Mouse (Mus musculus) adrenal gland (tissue): ENCODE data around the gene Polr3h.

Source experiments
- intact Hi-C: fragments of 180-260 bp; cut with DNase I; formaldehyde crosslinking; loops from one replicate; pipeline ENCODE4 v1.15.1; 2025

The Polr3h gene

GRCm38 (mm10) chr15:81919062-81919461 is 7.0 kb downstream of the Polr3h start:
- intact Hi-C loops, result loop anchor here (10.0 kb wide), 1 partner anchor 184 kb away; no protein-coding TSS in a partner anchor

GRCm38 (mm10) chr15:81917621-81918463 is 8.2 kb downstream of the Polr3h start:
- intact Hi-C loops, result loop anchor here (10.0 kb wide), 1 partner anchor 183 kb away; no protein-coding TSS in a partner anchor

GRCm38 (mm10) chr15:81917201-81917600 is 8.8 kb downstream of the Polr3h start:
- intact Hi-C loops, result loop anchor here (10.0 kb wide), 1 partner anchor 182 kb away; no protein-coding TSS in a partner anchor

GRCm38 (mm10) chr15:81915663-81916062 is 10.4 kb downstream of the Polr3h start:
- intact Hi-C loops, result loop anchor here (10.0 kb wide), 1 partner anchor 181 kb away; no protein-coding TSS in a partner anchor

- intact Hi-C loops, result loop anchor here (10.0 kb wide), 1 partner anchor 180 kb away; no protein-coding TSS in a partner anchor
These were observed 11.4 kb downstream of the Polr3h start for GRCm38 (mm10) chr15:81914668-81915067.

- intact Hi-C loops, result loop anchor here (10.0 kb wide), 1 partner anchor 178 kb away; no protein-coding TSS in a partner anchor
These were observed 13.5 kb downstream of the Polr3h start for GRCm38 (mm10) chr15:81912498-81912897.

GRCm38 (mm10) chr15:81908767-81909166 is 17.3 kb downstream of the Polr3h start:
- intact Hi-C loops, result loop anchor here (5.0 kb wide), 1 partner anchor 76 kb away; no protein-coding TSS in a partner anchor

GRCm38 (mm10) chr15:81907953-81908352 is 18.1 kb downstream of the Polr3h start:
- intact Hi-C loops, result loop anchor here (5.0 kb wide), 1 partner anchor 76 kb away; no protein-coding TSS in a partner anchor

GRCm38 (mm10) chr15:81904939-81905338 is 21.1 kb downstream of the Polr3h start:
- intact Hi-C loops, result loop anchor here (5.0 kb wide), 1 partner anchor 73 kb away; no protein-coding TSS in a partner anchor

GRCm38 (mm10) chr15:81898751-81899150 is 27.3 kb downstream of the Polr3h start:
- intact Hi-C loops, result no loop called here

GRCm38 (mm10) chr15:81897607-81898285 is 28.3 kb downstream of the Polr3h start:
- intact Hi-C loops, result no loop called here

GRCm38 (mm10) chr15:81896407-81896806 is 29.6 kb downstream of the Polr3h start:
- intact Hi-C loops, result no loop called here

GRCm38 (mm10) chr15:81894002-81894401 is 32.0 kb downstream of the Polr3h start:
- intact Hi-C loops, result no loop called here

GRCm38 (mm10) chr15:81891822-81892580 is 34.0 kb downstream of the Polr3h start:
- intact Hi-C loops, result no loop called here

- intact Hi-C loops, result no loop called here
These were observed 34.8 kb downstream of the Polr3h start for GRCm38 (mm10) chr15:81891140-81891802.

GRCm38 (mm10) chr15:81889175-81889574 is 36.9 kb downstream of the Polr3h start:
- intact Hi-C loops, result no loop called here

- intact Hi-C loops, result no loop called here
These were observed 39.1 kb downstream of the Polr3h start for GRCm38 (mm10) chr15:81886795-81887550.

GRCm38 (mm10) chr15:81885418-81885934 is 40.6 kb downstream of the Polr3h start:
- intact Hi-C loops, result no loop called here

GRCm38 (mm10) chr15:81882348-81882747 is 43.7 kb downstream of the Polr3h start:
- intact Hi-C loops, result no loop called here
